Comparison of ENCODE assay signal across 12 mouse cellular contexts in genomic region chr6:21989081-21989480, GRCm38 (mm10). TPM values are rescaled to one million over a fixed set of nuclear protein-coding genes. Genes with fewer than 3 reads are reported as not detected.
DNase-seq lines count a peak whose midpoint lies in the region; ATAC-seq and TF ChIP-seq lines count a peak whose summit lies in the region.
"Had no signal": no experiment of that assay in that cellular context is flagged by ENCODE, and none has a peak within 500 bp of the region (broad histone marks: within the 10 kb centered on the region; RNA-seq: fewer than 3 reads in every experiment).

No protein-coding gene starts in this region.

- TF ChIP-seq POLR2A in kidney, adult 2 months (IDR thresholded peaks at IDR 0.05; ENCODE audit: low read depth, low read length) = no peak

- peaks cover 19% of the 10 kb centered on the region for H3K4me1 ChIP-seq in forebrain, embryonic 10.5 days
- peaks cover 3% of the 10 kb centered on the region; the same call in 1 of the 2 replicates for H3K4me1 ChIP-seq in forebrain, embryonic 14.5 days (ENCODE audit: control insufficient read depth, insufficient read depth, low read length)
- peaks cover 3% of the 10 kb centered on the region; the same call in 1 of the 2 replicates for H3K4me1 ChIP-seq in kidney, embryonic 16.5 days (ENCODE audit: insufficient read depth, low read length)
- peaks cover 4% of the 10 kb centered on the region; the same call in 1 of the 2 replicates for H3K4me1 ChIP-seq in kidney, adult 2 months (ENCODE audit: control insufficient read depth, insufficient read depth, low read length)
- peaks cover 6% of the 10 kb centered on the region; the same call in 1 of the 2 replicates for H3K4me1 ChIP-seq in embryonic facial prominence, embryonic 14.5 days (ENCODE audit: control insufficient read depth, insufficient read depth, low read length)
- H3K4me1 ChIP-seq in limb, embryonic 13.5 days = peaks cover 28% of the 10 kb centered on the region

- 65% methylated on average over 4 of the region's 4 CpGs for WGBS in forebrain, embryonic 10.5 days
- WGBS in forebrain, embryonic 14.5 days = 85% methylated on average over 4 of the region's 4 CpGs
- 33% methylated on average over 4 of the region's 4 CpGs for WGBS in kidney, embryonic 16.5 days
- 33% methylated on average over 4 of the region's 4 CpGs for WGBS in kidney, adult 2 months
- 33% methylated on average over 4 of the region's 4 CpGs for WGBS in embryonic facial prominence, embryonic 14.5 days
- 19% methylated on average over 4 of the region's 4 CpGs for WGBS in limb, embryonic 13.5 days

- no peak for TF ChIP-seq CTCF in kidney, adult 2 months (conservative IDR thresholded peaks at IDR 0.05; ENCODE audit: insufficient read depth, insufficient read length, low read depth, low read length)

- ATAC-seq in forebrain, embryonic 14.5 days = no peak
- no peak for ATAC-seq in kidney, embryonic 16.5 days (ENCODE audit: low FRiP score, low TSS enrichment)
- ATAC-seq in embryonic facial prominence, embryonic 14.5 days (ENCODE audit: low read depth) = no peak
- no peak for ATAC-seq in limb, embryonic 13.5 days (ENCODE audit: low FRiP score, low read depth)

- H3K36me3 ChIP-seq in forebrain, embryonic 10.5 days (replicated peaks) = 0 out of 2 replicates have a peak, but pooled peaks cover 2% of the 10 kb centered on the region
- H3K36me3 ChIP-seq in forebrain, embryonic 14.5 days (ENCODE audit: control insufficient read depth, insufficient read depth, low read length) = no peaks in the 10 kb centered on the region
- H3K36me3 ChIP-seq in kidney, embryonic 16.5 days (ENCODE audit: insufficient read depth, low read length) = no peaks in the 10 kb centered on the region
- no peaks in the 10 kb centered on the region for H3K36me3 ChIP-seq in kidney, adult 2 months (ENCODE audit: control insufficient read depth, insufficient read depth, low read length)
- H3K36me3 ChIP-seq in embryonic facial prominence, embryonic 14.5 days (ENCODE audit: control insufficient read depth, insufficient read depth, low read length) = no peaks in the 10 kb centered on the region
- 0 out of 2 replicates have a peak, but pooled peaks cover 7% of the 10 kb centered on the region for H3K36me3 ChIP-seq in limb, embryonic 13.5 days
- H3K36me3 ChIP-seq: neural tube, embryonic 15.5 days had no signal

- peak overlapping the region; percentile 54 for H3K4me3 ChIP-seq in forebrain, embryonic 10.5 days
- no peak overlapping the region for H3K4me3 ChIP-seq in forebrain, embryonic 14.5 days (ENCODE audit: low read depth, low read length)
- peak overlapping the region; percentile 34 for H3K4me3 ChIP-seq in kidney, embryonic 16.5 days (ENCODE audit: low read length)
- no peak overlapping the region for H3K4me3 ChIP-seq in kidney, adult 2 months (ENCODE audit: insufficient read depth, low read depth, low read length)
- H3K4me3 ChIP-seq in embryonic facial prominence, embryonic 14.5 days (ENCODE audit: low read depth, low read length) = peak overlapping the region; percentile 57
- H3K4me3 ChIP-seq in limb, embryonic 13.5 days = peak overlapping the region; percentile 55
- H3K4me3 ChIP-seq: neural tube, embryonic 15.5 days had no signal

- H3K27ac ChIP-seq in forebrain, embryonic 10.5 days = no peak overlapping the region; the same call in 1 of the 2 replicates
- no peak overlapping the region for H3K27ac ChIP-seq in forebrain, embryonic 14.5 days (ENCODE audit: low read depth, low read length)
- peak overlapping the region; percentile 63; the same call in 1 of the 2 replicates for H3K27ac ChIP-seq in kidney, embryonic 16.5 days (ENCODE audit: low read length)
- no peak overlapping the region for H3K27ac ChIP-seq in kidney, adult 2 months (ENCODE audit: insufficient read depth, low read depth, low read length)
- peak overlapping the region; percentile 86 for H3K27ac ChIP-seq in embryonic facial prominence, embryonic 14.5 days (replicated peaks; ENCODE audit: low read depth, low read length)
- peak overlapping the region; percentile 75 for H3K27ac ChIP-seq in limb, embryonic 13.5 days
- H3K27ac ChIP-seq: neural tube, embryonic 15.5 days had no signal

- peaks cover 41% of the 10 kb centered on the region for H3K27me3 ChIP-seq in forebrain, embryonic 10.5 days (ENCODE audit: poor library complexity, severe bottlenecking)
- H3K27me3 ChIP-seq in forebrain, embryonic 14.5 days (replicated peaks; ENCODE audit: control insufficient read depth, insufficient read depth, low read length) = peaks cover 10% of the 10 kb centered on the region; the same call in 1 of the 2 replicates
- H3K27me3 ChIP-seq in kidney, embryonic 16.5 days (ENCODE audit: insufficient read depth, low read length) = no peaks in the 10 kb centered on the region
- H3K27me3 ChIP-seq in kidney, adult 2 months (replicated peaks; ENCODE audit: control insufficient read depth, insufficient read depth, low read length) = no peaks in the 10 kb centered on the region; the same call in 1 of the 2 replicates
- H3K27me3 ChIP-seq in embryonic facial prominence, embryonic 14.5 days (replicated peaks; ENCODE audit: control insufficient read depth, insufficient read depth, low read length) = no peaks in the 10 kb centered on the region
- no peaks in the 10 kb centered on the region for H3K27me3 ChIP-seq in limb, embryonic 13.5 days

- H3K9me3 ChIP-seq in forebrain, embryonic 10.5 days = no peaks in the 10 kb centered on the region
- no peaks in the 10 kb centered on the region for H3K9me3 ChIP-seq in forebrain, embryonic 14.5 days (replicated peaks; ENCODE audit: control insufficient read depth, low read length)
- no peaks in the 10 kb centered on the region for H3K9me3 ChIP-seq in kidney, embryonic 16.5 days (ENCODE audit: low read length)
- H3K9me3 ChIP-seq in embryonic facial prominence, embryonic 14.5 days (ENCODE audit: control insufficient read depth, low read length) = no peaks in the 10 kb centered on the region
- H3K9me3 ChIP-seq in limb, embryonic 13.5 days = no peaks in the 10 kb centered on the region
- H3K9me3 ChIP-seq: neural tube, embryonic 15.5 days had no signal

- H3K4me2 ChIP-seq in forebrain, embryonic 14.5 days (ENCODE audit: low read length) = no peak overlapping the region
- H3K4me2 ChIP-seq in kidney, embryonic 16.5 days (replicated peaks; ENCODE audit: low read depth, low read length) = peak overlapping the region; percentile 42
- H3K4me2 ChIP-seq in embryonic facial prominence, embryonic 14.5 days (ENCODE audit: low read depth, low read length) = peak overlapping the region; percentile 67
- peak overlapping the region; percentile 71 for H3K4me2 ChIP-seq in limb, embryonic 13.5 days (replicated peaks)
- H3K4me2 ChIP-seq: neural tube, embryonic 15.5 days had no signal

- no peak overlapping the region for H3K9ac ChIP-seq in forebrain, embryonic 14.5 days (ENCODE audit: low read length)
- peak overlapping the region; percentile 60; the same call in 1 of the 2 replicates for H3K9ac ChIP-seq in kidney, embryonic 16.5 days (replicated peaks; ENCODE audit: low read length)
- 0 out of 2 replicates have a peak overlapping the region, but pooled peaks have one; percentile 76 for H3K9ac ChIP-seq in embryonic facial prominence, embryonic 14.5 days (ENCODE audit: low read depth, low read length)
- H3K9ac ChIP-seq in limb, embryonic 13.5 days = peak overlapping the region; percentile 81
- H3K9ac ChIP-seq: neural tube, embryonic 15.5 days had no signal

- DNase-seq in forebrain, embryonic 10.5 days (ENCODE audit: extremely low spot score, low spot score) = no peak
- DNase-seq in forebrain, embryonic 14.5 days (ENCODE audit: low spot score) = no peak
- no peak for DNase-seq in kidney, adult 2 months
- peak; percentile 74 for DNase-seq in embryonic facial prominence, embryonic 14.5 days (ENCODE audit: low spot score)
- no peak for DNase-seq in layer of hippocampus, postnatal 36 days
- DNase-seq in urinary bladder, postnatal 4 days (ENCODE audit: low spot score in 2 of 2) = no peak
- DNase-seq: adrenal gland, postnatal 10 days; cerebellum, postnatal 36 days; kidney, postnatal 10 days had no signal

RNA-seq across cellular contexts. Expression of gene Cped1, which starts 3.4 kb away (rescaled TPM):
- polyA plus RNA-seq in forebrain, embryonic 10.5 days (2016; fragmentation: Nextera tagmentation; extraction: Ambion mirVana) = 24.3 and 25.5 TPM in 2 replicates
- polyA plus RNA-seq in forebrain, embryonic 14.5 days (2014; fragmentation: Nextera tagmentation; extraction: Ambion mirVana) = 4.3 and 5.2 TPM in 2 replicates
- polyA plus RNA-seq in kidney, embryonic 16.5 days (2015; fragmentation: Nextera tagmentation; extraction: Ambion mirVana) = 35.4 and 42.6 TPM in 2 replicates
- 5.9 and 6.2 TPM in 2 replicates for polyA plus RNA-seq in kidney, adult 2 months (2012; rRNA removed)
- polyA plus RNA-seq in embryonic facial prominence, embryonic 14.5 days (2014; fragmentation: Nextera tagmentation; extraction: Ambion mirVana) = 25.0 and 29.2 TPM in 2 replicates
- polyA plus RNA-seq in limb, embryonic 13.5 days (2015; fragmentation: Nextera tagmentation; extraction: Ambion mirVana) = 53.1 and 53.5 TPM in 2 replicates
- 1 to 10 TPM; 1.7 to 2.1 TPM for total RNA-seq in layer of hippocampus, postnatal 36 days (2021)

RNA-seq across cellular contexts. Expression of gene Ing3, which starts 39.7 kb away (rescaled TPM):
- polyA plus RNA-seq in forebrain, embryonic 10.5 days (2016; fragmentation: Nextera tagmentation; extraction: Ambion mirVana) = 48.4 and 59.5 TPM in 2 replicates
- polyA plus RNA-seq in forebrain, embryonic 14.5 days (2014; fragmentation: Nextera tagmentation; extraction: Ambion mirVana) = 57.7 and 64.0 TPM in 2 replicates
- polyA plus RNA-seq in kidney, embryonic 16.5 days (2015; fragmentation: Nextera tagmentation; extraction: Ambion mirVana) = 64.8 and 67.6 TPM in 2 replicates
- polyA plus RNA-seq in kidney, adult 2 months (2012; rRNA removed) = 10.9 and 11.0 TPM in 2 replicates
- 44.2 and 50.0 TPM in 2 replicates for polyA plus RNA-seq in embryonic facial prominence, embryonic 14.5 days (2014; fragmentation: Nextera tagmentation; extraction: Ambion mirVana)
- polyA plus RNA-seq in limb, embryonic 13.5 days (2015; fragmentation: Nextera tagmentation; extraction: Ambion mirVana) = 70.2 and 70.9 TPM in 2 replicates
- 10 to 100 TPM; 29.3 to 31.8 TPM for total RNA-seq in layer of hippocampus, postnatal 36 days (2021)

Comparison
In these comparisons a context has a peak if more than half of its experiments do, and no peak if none do; other contexts are left out.
1. H3K27ac ChIP-seq: peak in kidney, embryonic 16.5 days (single experiment), embryonic facial prominence, embryonic 14.5 days (single experiment) and limb, embryonic 13.5 days (single experiment); none in forebrain, embryonic 10.5 days (single experiment), forebrain, embryonic 14.5 days (single experiment) and kidney, adult 2 months (single experiment).
2. H3K4me3 ChIP-seq: peak in forebrain, embryonic 10.5 days (single experiment), kidney, embryonic 16.5 days (single experiment), embryonic facial prominence, embryonic 14.5 days (single experiment) and limb, embryonic 13.5 days (single experiment); none in forebrain, embryonic 14.5 days (single experiment) and kidney, adult 2 months (single experiment).